8 mouse cellular contexts compared by ENCODE assay signal in genomic region chr2:127336497-127336832, GRCm38 (mm10). TPM values are rescaled to one million over a fixed set of nuclear protein-coding genes. Genes with fewer than 3 reads are reported as not detected.
A peak's percentile ranks its signal among the peaks of the same experiment; 100 is the strongest.
DNase-seq lines count a peak whose midpoint lies in the region; ATAC-seq lines count a peak whose summit lies in the region.

No protein-coding gene starts in this region.

- 1% methylated on average over 30 of the region's 33 CpGs for WGBS in lung, embryonic 16.5 days
- WGBS in forebrain, embryonic 10.5 days = 6% methylated on average over 33 of the region's 33 CpGs
- whole genome bisulfite sequencing in neural tube, embryonic 15.5 days = 3% methylated on average over 32 of the region's 33 CpGs

- H3K27me3 ChIP-seq in lung, embryonic 16.5 days (ENCODE audit: control insufficient read depth, insufficient read depth, low read depth, low read length) = peaks cover 15% of the 10 kb centered on the region
- H3K27me3 ChIP-seq in forebrain, embryonic 10.5 days (ENCODE audit: poor library complexity, severe bottlenecking) = peaks cover 59% of the 10 kb centered on the region
- peaks cover 39% of the 10 kb centered on the region for H3K27me3 ChIP-seq in neural tube, embryonic 15.5 days (replicated peaks)

- no peak for ATAC-seq in lung, embryonic 16.5 days (ENCODE audit: low read depth)
- ATAC-seq in neural tube, embryonic 15.5 days (ENCODE audit: low FRiP score) = no peak

- H3K4me3 ChIP-seq in lung, embryonic 16.5 days (ENCODE audit: low read length) = peak overlapping the region; percentile 56
- H3K4me3 ChIP-seq in forebrain, embryonic 10.5 days = peak overlapping the region; percentile 63
- peak overlapping the region; percentile 59 for H3K4me3 ChIP-seq in neural tube, embryonic 15.5 days (replicated peaks)

- H3K36me3 ChIP-seq in lung, embryonic 16.5 days (ENCODE audit: control insufficient read depth, insufficient read depth, low read length) = no peaks in the 10 kb centered on the region
- no peaks in the 10 kb centered on the region for H3K36me3 ChIP-seq in forebrain, embryonic 10.5 days (replicated peaks)
- H3K36me3 ChIP-seq in neural tube, embryonic 15.5 days = no peaks in the 10 kb centered on the region

- peaks cover 3% of the 10 kb centered on the region; the same call in 1 of the 2 replicates for H3K4me1 ChIP-seq in lung, embryonic 16.5 days (replicated peaks; ENCODE audit: control insufficient read depth, insufficient read depth, low read length)
- peaks cover 34% of the 10 kb centered on the region for H3K4me1 ChIP-seq in forebrain, embryonic 10.5 days
- peaks cover 16% of the 10 kb centered on the region for H3K4me1 ChIP-seq in neural tube, embryonic 15.5 days

- peak overlapping the region; percentile 66 for H3K9ac ChIP-seq in lung, embryonic 16.5 days (ENCODE audit: low read length)
- H3K9ac ChIP-seq in neural tube, embryonic 15.5 days (replicated peaks) = peak overlapping the region; percentile 65

- H3K4me2 ChIP-seq in lung, embryonic 16.5 days (ENCODE audit: low read depth, low read length) = peak overlapping the region; percentile 84
- peak overlapping the region; percentile 94 for H3K4me2 ChIP-seq in neural tube, embryonic 15.5 days

- DNase-seq in lung, postnatal 36 days = no peak
- DNase-seq in forebrain, embryonic 10.5 days (ENCODE audit: extremely low spot score, low spot score) = no peak
- peak; percentile 16 to 41 for DNase-seq in kidney, postnatal 25 days
- DNase-seq in spleen, adult 18-20 months = no peak
- DNase-seq in adipocyte (ENCODE audit: low spot score) = no peak
- DNase-seq in retina, postnatal 1 day = no peak

- H3K27ac ChIP-seq in lung, embryonic 16.5 days (ENCODE audit: low read length) = no peak overlapping the region
- peak overlapping the region; percentile 82 for H3K27ac ChIP-seq in forebrain, embryonic 10.5 days
- peak overlapping the region; percentile 33; the same call in 1 of the 2 replicates for H3K27ac ChIP-seq in neural tube, embryonic 15.5 days (replicated peaks)

- no peaks in the 10 kb centered on the region for H3K9me3 ChIP-seq in lung, embryonic 16.5 days (ENCODE audit: control insufficient read depth, low read length)
- H3K9me3 ChIP-seq in forebrain, embryonic 10.5 days = no peaks in the 10 kb centered on the region
- no peaks in the 10 kb centered on the region for H3K9me3 ChIP-seq in neural tube, embryonic 15.5 days (replicated peaks)

RNA-seq across cellular contexts. Expression of gene Dusp2, which starts 0.5 kb away (rescaled TPM):
- 6.1 and 6.2 TPM in 2 replicates for polyA plus RNA-seq in lung, embryonic 16.5 days (2015; fragmentation: Nextera tagmentation; extraction: Ambion mirVana)
- polyA plus RNA-seq in forebrain, embryonic 10.5 days (2016; fragmentation: Nextera tagmentation; extraction: Ambion mirVana) = 3.6 and 4.1 TPM in 2 replicates
- 18.2 and 23.1 TPM in 2 replicates for polyA plus RNA-seq in neural tube, embryonic 15.5 days (2015; fragmentation: Nextera tagmentation; extraction: Ambion mirVana)

RNA-seq across cellular contexts. Expression of gene Astl, which starts 2.0 kb away (rescaled TPM):
- not detected in 2 replicates for polyA plus RNA-seq in lung, embryonic 16.5 days (2015; fragmentation: Nextera tagmentation; extraction: Ambion mirVana)
- not detected in 2 replicates for polyA plus RNA-seq in forebrain, embryonic 10.5 days (2016; fragmentation: Nextera tagmentation; extraction: Ambion mirVana)
- not detected in 2 replicates for polyA plus RNA-seq in neural tube, embryonic 15.5 days (2015; fragmentation: Nextera tagmentation; extraction: Ambion mirVana)

RNA-seq across cellular contexts. Expression of gene Adra2b, which starts 26.5 kb away (rescaled TPM):
- 0.30 and 0.50 TPM in 2 replicates for polyA plus RNA-seq in lung, embryonic 16.5 days (2015; fragmentation: Nextera tagmentation; extraction: Ambion mirVana)
- 2.3 and 3.2 TPM in 2 replicates for polyA plus RNA-seq in forebrain, embryonic 10.5 days (2016; fragmentation: Nextera tagmentation; extraction: Ambion mirVana)
- 0.60 and 0.72 TPM in 2 replicates for polyA plus RNA-seq in neural tube, embryonic 15.5 days (2015; fragmentation: Nextera tagmentation; extraction: Ambion mirVana)

Comparison
In these comparisons a context has a peak if more than half of its experiments do, and no peak if none do; other contexts are left out.
1. DNase-seq: peak in kidney, postnatal 25 days (2 of 2); none in lung, postnatal 36 days (single experiment), forebrain, embryonic 10.5 days (single experiment), spleen, adult 18-20 months (0 of 2), adipocyte (single experiment) and retina, postnatal 1 day (single experiment).
2. Peak in every context shown above with its lines, with median percentiles within 50 percentile points of each other: H3K4me3 ChIP-seq.